Mouse (Mus musculus): ENCODE measurements around the gene Nmnat2.

Nmnat2 gene

DNA sequence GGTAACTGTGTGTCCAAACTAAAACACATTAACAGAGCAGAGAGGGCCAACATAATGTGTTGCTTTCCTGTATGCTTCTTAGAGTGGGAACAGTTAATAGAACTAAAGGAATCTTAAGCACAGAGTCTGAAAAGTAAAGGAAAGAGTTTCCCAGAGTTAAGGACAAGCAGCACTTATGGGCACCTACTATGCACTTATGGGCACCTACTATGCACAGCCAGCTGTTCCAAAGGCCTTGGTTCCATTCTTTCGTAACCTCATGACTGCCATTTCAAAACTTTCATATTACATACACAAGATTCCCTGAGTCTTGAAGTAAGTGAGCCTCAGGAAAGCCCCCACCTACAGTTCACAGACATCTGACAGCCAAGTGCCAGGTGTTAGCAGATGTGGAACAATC lies 64.3 kb downstream of the Nmnat2 start:
- no peak for DNase-seq (ENCODE audit: low spot score in 2 of 2)

DNA sequence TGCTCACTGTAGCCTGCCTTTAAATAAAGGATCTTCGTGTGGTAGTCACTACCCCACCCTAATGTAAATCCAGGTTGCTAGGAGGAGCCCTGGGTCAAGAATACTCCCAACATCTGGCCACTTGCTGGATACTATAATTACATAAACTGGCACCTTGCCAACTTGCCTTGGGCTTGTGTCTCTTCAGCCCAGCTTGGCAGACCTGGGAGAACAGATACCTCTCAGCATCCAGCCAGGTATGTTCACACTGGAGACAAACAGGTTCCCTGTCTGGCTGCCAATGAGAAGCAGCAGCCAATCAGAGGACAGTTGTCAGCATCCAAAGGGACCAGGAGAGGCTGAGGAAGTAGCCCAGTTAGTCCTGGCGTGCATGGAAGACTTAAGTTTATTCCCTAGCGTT lies 64.8 kb downstream of the Nmnat2 start:
- no peak for DNase-seq (ENCODE audit: low spot score in 2 of 2)

DNA sequence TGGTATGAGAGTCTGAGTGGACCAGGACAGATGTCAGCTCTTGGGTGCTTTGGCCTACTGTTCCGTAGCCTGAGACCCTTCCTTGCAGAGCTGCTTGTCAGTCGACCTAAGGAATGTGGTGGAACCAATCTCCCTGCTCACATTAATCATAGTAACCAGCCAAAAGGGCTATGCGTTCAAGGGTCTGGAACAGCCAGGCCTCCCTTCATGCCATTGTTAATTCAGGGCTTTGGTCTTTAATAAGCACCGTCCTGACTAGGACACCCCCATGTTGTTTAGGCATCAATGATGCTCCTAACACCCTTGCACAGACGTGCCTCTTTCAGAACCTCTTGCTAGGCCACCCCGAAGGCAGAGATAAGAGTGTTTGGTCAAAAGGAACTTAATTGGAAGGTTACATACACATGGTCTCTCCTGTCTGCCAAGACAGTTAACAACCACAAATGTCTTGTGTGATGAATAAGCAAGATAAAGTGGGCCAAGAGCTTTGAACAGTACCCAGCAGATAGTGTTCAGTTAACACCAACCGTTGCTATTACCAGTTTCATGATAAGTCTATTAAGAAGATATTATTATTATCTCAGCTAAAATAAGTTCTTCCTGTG lies 66.3 kb downstream of the Nmnat2 start:
- no peak for DNase-seq (ENCODE audit: low spot score in 2 of 2)

DNA sequence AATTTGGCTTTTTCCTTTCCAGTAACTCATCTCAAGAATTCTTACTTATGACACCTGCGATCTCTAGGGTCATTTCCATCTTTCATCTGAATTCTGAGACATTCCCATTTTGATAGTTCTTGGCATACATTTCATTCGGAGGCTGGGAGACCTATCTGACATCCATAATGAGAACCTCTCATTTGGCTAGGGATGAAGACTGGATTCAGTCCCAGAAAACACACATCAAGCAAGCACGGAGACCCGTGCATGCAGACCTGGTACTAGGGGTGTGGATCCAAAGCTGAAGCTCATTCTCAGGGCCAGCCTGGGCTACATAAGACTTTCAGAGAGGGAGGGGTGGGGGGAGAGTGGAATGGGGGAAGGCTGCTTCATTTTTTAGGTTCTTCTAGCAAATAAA lies 68.2 kb downstream of the Nmnat2 start:
- DNase-seq (ENCODE audit: low spot score in 2 of 2), result no peak

DNA sequence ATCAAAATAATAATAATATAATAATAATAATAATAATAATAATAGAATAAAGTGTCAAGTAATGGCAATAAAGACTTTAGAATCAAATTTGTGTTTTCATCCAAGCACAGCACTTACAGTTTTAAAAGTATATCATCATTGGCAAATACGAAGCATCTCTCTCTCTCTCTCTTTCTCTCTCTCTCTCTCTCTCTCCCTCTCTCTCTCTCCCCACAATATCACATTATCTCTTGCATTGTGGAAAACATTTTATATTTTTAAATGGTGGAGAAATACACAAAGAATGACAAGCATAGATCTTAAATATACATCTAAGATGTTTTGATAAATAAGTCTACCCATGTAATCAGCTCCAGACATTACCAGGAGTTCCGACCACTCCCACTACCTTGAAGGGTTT lies 69.1 kb downstream of the Nmnat2 start:
- no peak for DNase-seq (ENCODE audit: low spot score in 2 of 2)

DNA sequence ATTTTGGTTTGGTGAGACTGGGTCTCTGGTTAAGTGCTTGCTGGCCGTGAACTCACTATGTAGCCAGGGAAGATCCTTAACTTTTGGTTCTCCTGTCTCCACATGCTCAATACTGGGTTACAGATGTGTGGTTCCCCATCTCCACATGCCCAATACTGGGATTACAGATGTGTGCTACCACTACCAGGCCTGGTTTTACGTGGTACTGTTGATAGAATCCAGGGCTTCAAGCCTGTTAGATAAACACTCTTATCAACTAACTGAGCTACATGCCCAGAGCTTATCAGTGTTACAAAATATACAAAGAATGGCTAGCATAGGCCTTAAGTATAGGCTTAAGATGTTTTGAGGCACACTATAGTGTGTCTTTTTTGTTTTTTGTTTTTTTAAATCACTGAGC lies 69.7 kb downstream of the Nmnat2 start:
- DNase-seq (ENCODE audit: low spot score in 2 of 2), result no peak

DNA sequence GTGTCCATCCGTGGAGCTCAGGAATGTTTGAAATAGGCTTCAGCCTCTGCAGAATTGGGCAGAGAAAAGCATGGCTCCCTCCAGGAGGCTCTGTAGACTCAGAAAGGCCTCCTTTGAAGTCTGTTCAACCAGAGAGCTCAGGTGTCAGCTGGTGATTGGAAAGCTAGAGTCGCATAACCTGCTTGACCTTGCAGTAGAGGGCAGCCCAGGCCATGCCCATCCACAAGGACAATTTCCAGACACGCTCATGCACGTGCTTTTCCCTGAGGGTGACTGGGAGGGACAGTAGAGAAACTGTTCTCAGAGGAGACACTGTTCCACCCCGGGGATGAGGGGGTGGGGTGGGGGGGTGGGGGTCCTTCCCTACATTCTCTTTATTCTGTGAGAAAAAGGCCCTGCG lies 76.6 kb downstream of the Nmnat2 start:
- no peak for DNase-seq (ENCODE audit: low spot score in 2 of 2)

DNA sequence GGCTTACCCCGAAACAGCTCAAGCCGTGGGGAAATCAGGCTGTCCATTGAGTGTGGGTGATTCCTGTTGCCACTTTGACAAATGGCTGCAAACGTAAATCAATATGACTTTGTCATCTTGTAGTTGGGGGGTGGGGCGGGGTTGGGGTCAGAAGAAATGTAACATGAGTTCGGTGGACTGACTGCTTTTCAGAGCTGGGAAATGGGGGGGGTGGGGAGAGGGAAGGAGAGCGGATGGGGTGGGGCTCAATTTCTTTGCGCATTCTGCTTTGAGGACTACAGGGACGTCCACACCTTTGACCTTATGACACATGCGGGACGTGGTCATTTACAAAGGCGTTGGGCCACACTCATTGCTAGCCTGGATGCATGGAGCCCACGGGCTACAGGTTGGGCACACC lies 77.2 kb downstream of the Nmnat2 start:
- no peak for DNase-seq (ENCODE audit: low spot score in 2 of 2)

DNA sequence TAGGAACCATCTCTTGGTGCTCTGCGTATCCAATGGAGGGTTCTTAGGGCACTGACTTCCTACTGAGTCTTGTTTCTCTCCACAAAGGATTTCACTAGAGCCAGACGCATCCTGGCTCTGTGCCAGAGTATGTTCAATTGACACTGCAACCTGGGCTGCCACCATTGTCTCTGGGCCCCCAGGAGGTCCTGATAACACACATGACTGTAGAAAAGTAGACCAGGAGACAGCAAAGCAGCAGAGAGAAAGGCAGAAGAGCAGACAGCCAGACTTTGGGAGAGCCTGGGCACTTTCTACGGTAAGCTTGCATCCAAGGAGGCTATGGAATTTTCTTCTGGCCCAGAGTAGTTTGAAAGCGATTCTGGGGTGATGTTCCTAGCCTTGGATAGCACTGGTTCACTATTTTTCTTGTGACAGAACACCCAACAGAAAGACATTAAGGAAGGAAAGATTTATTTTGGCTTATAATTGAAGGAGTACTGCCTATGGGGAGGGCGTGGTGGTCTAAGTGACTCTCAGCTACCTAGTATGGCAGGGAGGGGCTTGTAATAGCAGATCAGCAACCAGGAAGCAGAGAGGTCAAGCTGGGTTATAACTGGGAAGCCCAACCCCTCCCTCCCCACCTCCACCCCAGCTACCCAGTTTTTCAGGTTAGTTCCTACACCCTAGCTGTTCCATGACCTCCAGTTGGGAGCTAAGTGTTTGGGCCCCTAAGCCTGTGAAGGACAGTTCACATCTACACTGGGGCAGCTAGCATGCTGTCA lies 78.5 kb downstream of the Nmnat2 start:
- no peak for DNase-seq (ENCODE audit: low spot score in 2 of 2)

DNA sequence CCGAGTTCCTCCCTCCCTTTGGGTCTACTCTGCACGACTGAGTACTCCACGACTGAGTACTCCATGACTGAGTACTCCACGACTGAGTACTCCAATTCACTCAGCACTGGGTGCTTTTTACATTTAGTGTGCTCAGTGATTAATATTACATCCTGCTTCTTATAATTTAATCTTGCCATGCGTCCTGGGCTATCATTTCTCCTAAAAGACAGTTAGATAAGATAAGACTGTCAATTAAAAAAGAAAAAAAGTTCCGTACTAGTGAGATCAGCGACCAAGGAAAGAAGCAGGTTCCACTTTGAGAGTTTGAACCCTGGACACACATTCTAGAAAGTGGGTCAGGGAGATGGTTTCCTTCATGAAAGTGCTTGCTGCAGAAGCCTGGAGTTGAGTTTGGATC lies 79.3 kb downstream of the Nmnat2 start:
- DNase-seq (ENCODE audit: low spot score in 2 of 2), result no peak

DNA sequence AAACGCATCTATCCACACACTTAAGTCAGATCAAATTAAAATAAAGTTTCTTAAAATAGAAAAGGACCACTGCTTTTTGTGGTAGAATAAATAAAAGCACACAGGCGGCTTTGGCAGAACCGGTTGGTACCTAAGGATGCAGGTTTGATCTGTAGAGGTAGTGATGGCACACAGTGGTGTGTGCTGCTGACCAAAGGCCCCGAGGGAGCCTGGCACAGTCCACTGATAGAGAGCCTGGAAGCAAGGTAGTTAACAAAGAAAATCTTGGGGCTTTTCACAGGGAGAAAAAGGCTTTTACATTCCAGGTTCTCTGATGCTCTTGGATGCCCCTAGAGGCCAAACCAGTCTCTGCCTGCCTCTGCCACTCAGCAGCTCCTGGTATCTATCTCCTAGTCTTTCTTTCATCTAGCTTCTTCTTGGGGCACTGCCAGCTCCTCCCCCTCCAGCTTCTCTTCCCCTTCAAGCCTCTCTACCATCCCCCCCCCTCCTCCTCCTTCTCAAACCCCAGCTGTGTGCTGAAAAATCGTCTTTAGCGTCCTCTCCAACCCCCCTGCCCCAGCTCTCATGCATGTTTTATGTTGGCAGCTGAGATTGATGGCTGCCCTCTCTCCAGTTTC lies 80.6 kb downstream of the Nmnat2 start:
- DNase-seq (ENCODE audit: low spot score in 2 of 2), result peak; percentile 61 to 75

DNA sequence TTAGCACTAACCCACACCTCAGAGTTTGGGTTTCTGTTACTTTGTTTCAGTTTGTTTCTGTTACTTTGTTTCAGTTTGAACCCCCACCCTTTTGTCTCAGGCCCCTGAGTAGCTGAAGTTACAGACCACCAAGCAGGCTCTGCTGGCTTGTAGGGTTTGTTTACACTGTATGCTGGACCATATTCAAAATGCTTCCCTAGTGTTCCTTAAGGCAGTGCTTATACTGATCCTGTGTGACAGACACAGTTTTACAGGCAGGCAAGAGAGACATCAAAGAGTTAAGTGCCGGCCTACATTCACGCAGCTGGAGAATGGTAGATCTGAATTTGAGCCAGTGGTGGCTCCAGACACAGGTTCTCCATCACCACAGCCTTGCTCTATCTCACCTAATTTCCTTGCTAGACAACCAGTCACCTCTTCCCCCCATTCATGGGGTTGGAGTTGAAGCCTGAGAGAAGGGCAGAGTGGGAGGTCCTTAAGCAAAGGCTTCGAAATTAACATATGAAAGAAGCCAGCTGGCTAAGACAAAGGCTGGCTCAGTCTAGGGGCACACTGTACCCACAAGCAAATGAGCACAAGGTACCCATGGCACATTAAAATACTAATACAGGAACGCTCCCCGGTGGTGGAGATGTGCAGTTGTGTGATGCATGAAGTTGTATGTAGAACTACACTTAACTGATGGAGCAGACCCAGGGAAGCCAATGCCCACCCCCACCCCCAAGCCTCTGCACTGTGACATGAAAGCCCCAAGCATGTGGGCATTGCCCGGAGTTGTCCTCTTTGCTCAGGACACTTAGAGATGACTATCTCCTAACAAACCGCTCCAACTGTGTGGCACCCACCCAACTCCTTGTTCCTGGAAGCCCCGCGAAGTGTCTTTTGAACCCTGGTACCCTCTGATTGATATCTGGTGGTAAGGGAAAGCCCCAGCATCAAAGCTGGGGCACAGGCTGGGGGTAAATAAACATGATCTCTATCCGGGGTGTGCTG lies 82.9 kb downstream of the Nmnat2 start:
- no peak for DNase-seq (ENCODE audit: low spot score in 2 of 2)

DNA sequence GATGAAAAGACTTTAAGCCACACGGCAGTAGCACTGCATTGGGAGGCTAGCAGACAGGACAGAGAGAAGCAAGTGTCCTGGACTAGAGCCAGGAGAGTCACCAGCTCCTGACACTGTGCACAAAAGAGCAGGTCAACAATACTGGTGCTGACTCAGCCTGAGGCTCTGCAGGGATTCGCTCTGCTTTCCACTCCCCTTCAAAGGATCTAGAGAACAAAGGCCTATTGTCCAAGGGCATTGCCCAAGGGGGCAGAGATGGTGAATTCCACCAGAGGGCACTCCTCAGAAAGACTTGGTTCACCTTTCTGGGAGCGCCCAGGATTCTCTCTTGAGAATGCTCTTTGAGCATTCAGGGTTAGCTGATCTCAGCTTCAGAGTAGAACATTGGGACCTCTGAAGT lies 85.3 kb downstream of the Nmnat2 start:
- DNase-seq (ENCODE audit: low spot score in 2 of 2), result no peak

DNA sequence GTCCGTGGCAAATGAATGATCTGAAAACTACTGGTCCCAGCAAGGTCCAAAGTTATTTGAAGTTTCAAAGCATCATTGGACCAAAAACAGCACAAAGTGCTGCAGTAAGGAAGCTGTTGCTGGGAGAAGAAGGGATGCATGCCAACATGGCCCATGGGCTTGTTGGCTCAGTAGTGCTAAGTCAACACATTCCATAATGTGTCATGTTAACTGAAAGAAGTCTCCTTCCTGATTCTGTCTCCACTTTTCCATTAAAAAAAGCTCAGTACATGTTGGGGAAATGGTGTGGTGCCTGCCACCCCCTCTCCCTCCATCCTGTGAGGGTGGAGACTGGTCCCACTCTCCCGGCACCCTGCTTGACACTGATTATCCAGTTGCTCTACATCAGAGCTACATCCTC lies 86.3 kb downstream of the Nmnat2 start:
- no peak for DNase-seq (ENCODE audit: low spot score in 2 of 2)

DNA sequence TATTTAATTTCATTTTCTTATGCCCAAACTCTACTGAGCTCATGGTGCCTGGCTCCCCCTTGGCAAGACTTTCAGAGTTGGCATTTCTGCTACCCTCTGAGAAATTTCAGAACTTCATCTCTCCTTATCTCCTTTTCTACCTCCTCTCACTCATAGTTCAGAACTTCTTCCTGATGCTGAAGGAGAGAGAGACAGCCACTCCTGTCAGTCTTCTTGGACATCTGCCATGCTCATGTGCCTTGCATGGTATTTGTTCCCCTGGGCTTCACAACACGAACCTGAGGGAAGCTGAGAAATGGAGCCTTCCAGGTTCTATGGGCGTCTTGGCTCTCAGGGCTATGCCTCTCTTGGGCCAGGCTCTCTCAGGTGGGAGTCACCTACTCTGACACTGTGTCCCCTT lies 87.5 kb downstream of the Nmnat2 start:
- no peak for DNase-seq (ENCODE audit: low spot score in 2 of 2)

DNA sequence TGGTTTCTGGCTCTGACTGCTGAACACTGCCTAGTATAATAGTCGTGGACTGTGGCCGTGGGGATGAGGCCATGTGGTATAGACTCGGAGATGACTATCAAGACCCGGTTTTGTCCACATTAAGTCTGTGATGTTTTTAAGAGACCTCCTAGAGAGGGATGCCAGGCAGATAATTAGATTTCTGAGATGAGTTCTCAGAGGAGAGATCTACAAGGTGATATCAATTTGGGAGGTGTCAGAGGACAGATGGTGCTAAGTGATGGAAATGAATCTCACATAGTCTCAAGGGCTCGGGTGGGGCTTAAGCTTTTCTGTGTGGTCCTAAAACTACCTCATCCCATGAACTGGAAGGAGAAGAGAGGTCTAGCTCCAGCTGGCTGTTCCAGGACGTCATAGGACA lies 88.5 kb downstream of the Nmnat2 start:
- DNase-seq (ENCODE audit: low spot score in 2 of 2), result no peak

DNA sequence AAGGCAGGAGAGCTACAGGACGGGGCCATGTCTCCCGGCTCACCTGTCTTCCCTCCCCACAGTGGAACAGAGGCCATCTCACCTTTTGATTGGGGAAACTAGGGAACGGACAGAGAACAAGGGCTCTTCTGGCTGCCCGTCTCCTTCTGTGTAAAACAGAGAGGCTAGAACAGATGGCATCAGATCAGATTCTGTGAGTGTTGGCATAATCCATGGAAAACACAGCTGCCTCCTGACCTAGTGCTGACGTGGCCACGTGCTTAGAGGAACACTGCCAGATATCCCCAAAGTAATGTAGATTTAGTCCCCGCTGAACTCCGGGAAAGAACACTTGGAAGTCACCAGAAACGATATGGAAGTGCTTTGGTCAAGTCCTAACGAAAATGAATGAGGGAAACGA lies 90.6 kb downstream of the Nmnat2 start:
- DNase-seq (ENCODE audit: low spot score in 2 of 2), result no peak

DNA sequence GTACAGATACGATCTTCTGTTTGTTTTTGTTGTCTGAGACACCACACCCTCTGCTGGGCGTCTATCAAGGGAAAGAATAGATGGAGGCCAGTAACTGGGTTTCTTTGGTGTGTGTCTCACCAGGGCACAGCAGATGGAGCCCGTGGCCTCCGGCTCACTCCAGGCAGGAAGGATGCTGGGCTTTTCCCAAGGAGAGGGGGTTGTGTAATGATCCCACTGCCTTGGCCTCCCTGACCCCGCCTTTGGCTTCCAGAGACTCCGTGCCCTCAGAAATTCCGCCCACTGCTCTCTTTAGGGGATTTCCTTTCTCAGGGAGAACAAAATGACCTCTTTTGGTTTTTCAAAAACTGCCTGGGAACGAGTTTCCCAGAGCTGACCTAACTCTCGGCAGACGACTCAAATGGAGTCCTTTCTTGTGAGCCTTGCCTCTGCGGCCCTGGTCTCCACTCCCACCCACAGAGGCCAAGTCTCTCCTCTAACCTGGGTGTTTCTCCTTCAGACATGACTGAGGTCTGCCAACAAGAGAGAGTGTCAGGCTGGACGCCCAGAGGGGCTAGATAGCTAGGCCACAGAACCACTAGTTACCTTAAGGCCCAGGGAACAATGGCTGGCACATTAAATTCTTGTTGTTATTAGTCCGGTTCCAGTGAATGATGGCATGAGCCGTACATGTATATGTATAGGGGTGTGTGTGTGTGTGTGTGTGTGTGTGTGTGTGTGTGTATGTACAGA lies 93.5 kb downstream of the Nmnat2 start:
- no peak for DNase-seq (ENCODE audit: low spot score in 2 of 2)

DNA sequence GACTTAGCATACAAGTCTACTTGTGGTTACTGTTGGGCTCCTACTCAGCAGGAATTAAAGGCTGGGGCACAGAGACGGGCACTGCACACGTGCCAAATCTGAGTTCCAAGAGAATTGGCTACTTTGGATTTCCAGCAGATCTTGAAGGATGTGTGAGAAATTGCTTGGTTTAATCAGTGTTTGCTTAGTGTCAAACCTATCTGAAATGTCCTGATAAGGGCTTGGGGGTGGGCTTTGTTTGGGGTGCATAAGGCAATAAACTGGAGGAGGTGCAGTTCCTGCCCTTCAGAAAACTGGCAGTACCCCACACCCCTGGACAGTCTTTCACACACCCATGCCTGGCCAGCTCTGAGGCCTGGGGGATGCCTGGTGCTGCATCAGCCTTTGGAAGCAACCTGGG lies 94.7 kb downstream of the Nmnat2 start:
- DNase-seq (ENCODE audit: low spot score in 2 of 2), result no peak

DNA sequence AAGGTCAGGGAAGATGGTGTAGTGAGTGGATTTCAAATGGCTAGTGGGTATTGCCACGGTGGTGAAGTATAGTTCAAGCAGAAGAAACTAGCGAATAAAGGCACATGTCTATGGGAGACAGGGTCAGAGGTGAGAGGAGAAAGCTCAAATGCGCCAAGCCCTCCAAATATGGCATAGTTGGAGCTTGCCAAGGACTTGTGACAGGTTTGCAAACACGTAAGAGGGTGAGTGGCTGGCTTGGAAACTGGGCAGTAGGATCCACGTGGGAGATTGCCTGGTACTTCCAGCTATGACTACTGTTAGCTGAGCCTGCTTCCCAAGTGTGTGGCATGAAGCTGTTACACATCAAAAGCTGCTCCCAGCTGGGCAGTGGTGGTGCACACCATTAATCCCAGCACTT lies 96.7 kb downstream of the Nmnat2 start:
- DNase-seq (ENCODE audit: low spot score in 2 of 2), result no peak

DNA sequence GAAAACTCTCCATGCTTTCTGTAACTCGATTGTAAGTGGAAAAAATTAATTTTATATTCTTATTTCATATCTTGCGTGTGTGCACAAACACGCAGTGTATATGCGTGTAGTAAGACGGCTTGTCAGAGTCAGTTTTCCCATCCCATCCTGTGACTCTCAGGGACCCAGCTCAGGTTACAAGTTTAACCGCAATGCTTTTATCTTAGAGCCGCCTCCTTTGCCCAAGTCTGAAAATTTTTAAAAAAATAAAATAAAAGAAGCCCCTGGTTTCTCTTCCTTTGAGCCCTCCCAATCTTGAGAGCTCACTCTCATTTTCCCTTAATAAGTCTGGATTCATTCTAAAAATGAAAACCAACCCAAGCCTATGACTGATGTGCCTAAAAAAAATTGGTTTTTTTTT lies 98.8 kb downstream of the Nmnat2 start:
- DNase-seq (ENCODE audit: low spot score in 2 of 2), result no peak
